Mouse (Mus musculus) ES-CJ7 (cell line): ENCODE data around the gene Ric1.
A peak's percentile ranks its signal among the peaks of the same experiment; 100 is the strongest.
"Not testable (repeated sequence)": the region's sequence is repeated elsewhere in the genome, so short reads cannot be mapped to it uniquely, and the experiment has no call there.

Experiments used
- DNase-seq: peaks from one replicate; pipeline ENCODE4 v3.0.0; 2011; ENCODE audit warnings: low read depth, low spot score

The Ric1 gene

GRCm38 (mm10) chr19:29526837-29527236 lies 4.8 kb downstream of the Ric1 start:
- DNase-seq, result no peak

DNA sequence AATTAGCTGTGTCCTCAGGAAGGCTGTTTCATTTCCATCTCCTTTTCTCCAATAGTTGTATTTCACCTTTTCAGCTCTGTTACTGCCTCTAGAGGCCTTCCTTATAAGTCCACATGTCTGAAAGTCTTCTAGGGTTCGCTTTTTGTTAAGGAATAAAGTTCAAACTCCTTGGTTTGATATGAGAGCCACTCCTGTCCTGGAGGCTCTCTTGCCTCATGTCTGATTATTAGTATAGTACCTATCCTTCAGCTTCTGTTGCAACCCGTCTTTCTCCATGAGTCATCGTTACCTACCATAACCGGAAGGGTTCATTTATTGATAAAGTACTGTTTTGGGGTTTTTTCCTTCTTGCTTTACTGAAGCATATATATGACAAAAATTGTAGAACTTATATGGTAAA lies 5.2 kb downstream of the Ric1 start:
- DNase-seq, result no peak

GRCm38 (mm10) chr19:29528568-29528967 lies 6.5 kb downstream of the Ric1 start:
- no peak for DNase-seq

DNA sequence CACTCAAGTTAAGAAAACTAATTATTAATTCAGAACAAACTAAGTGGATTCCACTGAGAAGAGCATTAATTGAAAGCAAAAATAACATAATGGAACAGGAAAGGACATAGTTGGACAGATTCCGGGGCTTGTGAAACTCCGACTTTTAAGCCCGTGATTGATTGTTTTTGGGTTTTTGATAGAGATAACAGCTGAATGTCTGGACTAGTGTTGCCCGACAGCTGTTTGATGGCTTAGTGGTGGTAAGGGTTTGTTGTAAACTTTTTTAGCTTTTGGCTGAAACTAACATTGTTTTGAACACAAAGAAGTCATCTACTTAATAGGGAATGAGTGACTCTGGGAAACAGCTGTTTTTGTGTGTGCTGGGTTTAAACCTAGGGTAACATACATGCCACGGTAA lies 11.9 kb downstream of the Ric1 start:
- no peak for DNase-seq

DNA sequence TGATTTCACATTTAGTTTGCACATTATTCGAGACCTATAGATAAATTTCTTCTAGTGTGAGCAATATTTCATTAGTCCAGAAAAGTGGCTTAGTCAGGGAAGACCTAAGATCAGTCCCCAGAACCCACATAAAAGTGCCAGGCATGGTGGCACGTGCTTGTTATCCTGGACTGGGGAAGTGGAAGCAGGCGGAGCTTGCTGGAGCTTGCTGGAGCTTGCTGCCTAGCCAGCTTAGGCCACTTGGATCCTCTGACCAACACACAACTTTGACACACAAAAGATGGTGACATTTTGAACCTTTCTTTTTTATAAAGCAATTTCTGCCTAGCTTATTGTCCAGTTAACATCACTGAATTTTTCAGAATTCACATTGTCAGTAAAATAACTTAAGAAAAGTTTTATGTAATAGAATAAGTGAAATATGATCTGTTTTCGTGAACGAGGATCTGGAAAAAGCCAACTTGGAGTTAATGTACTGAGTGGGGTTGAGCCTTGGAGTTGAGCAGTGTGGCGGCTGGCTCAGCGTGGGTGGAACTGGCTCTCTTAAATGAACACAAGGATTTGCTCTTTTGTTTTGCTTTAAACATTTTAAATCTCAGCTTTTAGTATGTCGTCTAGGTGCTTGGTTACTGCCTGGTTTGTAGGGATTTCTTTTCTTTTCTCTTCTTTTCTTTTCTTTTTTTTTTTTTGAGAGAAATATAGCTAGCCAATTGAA lies 20.3 kb downstream of the Ric1 start:
- DNase-seq, result no peak

DNA sequence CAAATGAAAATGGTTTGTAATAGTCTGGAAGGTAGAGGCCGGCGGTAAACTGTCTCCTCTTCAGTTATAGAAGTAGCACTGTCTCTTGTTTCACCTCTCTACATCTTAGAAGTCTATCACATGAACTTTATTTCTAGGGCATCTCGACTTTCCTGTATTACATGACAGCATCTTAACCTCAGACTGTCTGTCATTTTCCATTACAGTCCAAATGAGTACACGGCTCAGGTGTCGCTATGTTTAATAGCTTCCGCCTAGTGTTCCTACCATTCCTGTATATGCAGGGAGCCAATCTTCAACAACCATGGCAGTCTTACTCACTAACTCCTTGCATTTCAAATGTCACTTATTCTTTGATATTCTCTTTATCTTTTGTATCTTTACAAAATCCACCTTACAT lies 21.9 kb downstream of the Ric1 start:
- no peak for DNase-seq

- DNase-seq, result no peak
Measured at GRCm38 (mm10) chr19:29550618-29551017, 28.5 kb downstream of the Ric1 start.

GRCm38 (mm10) chr19:29551128-29551527 lies 29.0 kb downstream of the Ric1 start:
- no peak for DNase-seq

- not testable (repeated sequence) for DNase-seq
Measured at GRCm38 (mm10) chr19:29551980-29552379, 29.9 kb downstream of the Ric1 start.

- DNase-seq, result not testable (repeated sequence)
Measured at GRCm38 (mm10) chr19:29557171-29557845, 35.2 kb downstream of the Ric1 start.

- no peak for DNase-seq
Measured at GRCm38 (mm10) chr19:29562166-29562565, 40.1 kb downstream of the Ric1 start.

- DNase-seq, result no peak
Measured at GRCm38 (mm10) chr19:29562603-29563002, 40.5 kb downstream of the Ric1 start.

DNA sequence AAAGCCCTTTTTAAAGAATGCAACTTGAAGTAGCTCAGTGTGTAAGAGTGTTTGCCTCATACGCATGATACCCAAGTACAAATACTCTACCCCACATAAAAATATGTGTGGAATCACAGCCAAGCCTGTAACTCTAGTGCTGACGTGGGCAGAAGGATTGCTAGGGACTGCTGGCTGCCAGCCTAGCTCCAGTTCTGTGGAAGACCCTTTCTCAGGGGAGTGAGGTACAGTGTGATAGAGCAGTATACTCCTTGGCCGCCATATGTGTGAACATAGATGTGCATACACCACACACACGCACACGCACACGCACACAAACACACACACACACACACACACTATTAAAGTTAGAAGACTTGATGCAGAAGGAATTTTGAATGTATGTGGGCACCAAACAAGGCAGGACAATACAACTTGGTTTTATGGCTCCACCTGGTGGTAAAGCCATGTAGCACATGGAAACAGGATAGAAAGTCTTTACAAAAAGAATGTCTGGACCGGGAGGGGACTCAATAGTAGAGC lies 41.2 kb downstream of the Ric1 start:
- peak; percentile 51 for DNase-seq

GRCm38 (mm10) chr19:29566512-29566911 lies 44.4 kb downstream of the Ric1 start:
- DNase-seq, result no peak

DNA sequence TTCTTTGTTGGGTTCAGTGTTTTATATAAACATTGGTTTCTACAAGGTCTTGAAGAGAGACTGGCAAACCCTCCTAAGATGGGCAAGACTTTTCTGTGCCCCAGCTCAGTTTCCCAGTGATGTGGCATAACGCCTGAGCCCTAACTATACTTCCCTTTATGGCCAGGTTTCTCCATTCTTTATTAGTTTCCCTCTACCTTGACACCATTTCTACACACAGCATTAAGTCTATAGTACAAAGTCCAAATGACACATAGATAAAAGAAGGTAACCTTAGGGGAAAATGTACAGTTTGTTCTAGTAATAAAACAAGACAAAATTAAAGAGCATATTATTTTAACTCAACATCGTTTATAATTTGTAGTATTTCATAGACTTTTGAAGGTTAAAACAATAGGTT lies 60.4 kb downstream of the Ric1 start:
- no peak for DNase-seq

DNA sequence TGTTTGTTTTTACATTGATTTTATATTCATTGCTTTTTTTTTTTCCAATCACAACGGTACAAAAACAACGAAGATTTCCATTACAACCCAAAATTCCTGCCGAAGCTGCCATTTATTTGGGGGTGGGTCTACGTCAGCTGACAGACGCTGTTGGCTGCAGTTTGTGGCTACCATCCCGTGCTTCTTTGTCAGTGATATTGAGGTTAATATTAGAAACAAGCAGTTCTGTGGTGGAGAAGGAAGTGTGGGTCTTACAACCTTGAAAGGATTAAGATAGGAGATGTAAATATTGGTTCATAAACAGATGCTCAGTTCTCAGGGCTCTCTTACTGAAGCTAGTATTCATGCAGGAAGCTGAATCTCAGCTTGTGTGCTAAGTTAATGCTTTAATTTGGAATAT lies 61.7 kb downstream of the Ric1 start:
- DNase-seq, result no peak

DNA sequence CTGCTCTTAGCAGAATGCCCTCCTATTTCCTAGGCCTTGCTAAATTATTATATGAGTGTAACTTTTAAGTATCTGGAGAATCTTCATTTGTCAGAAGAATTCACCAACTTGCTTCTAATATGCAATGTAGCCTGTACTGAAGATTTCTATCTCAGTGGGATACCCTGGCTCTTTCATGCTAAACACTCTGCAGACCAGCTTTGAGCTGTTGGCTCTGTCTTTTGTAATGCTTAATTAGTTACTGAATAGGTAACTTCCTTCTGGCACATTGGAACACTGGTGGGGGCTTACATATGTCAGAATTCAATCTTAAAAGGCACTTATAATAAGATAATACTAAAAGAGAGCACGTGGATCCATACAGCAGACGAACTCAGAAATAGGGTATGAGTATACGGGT lies 71.7 kb downstream of the Ric1 start:
- DNase-seq, result peak; percentile 41

GRCm38 (mm10) chr19:29596276-29596675 lies 74.2 kb downstream of the Ric1 start:
- no peak for DNase-seq

- peak; percentile 36 for DNase-seq
Measured at GRCm38 (mm10) chr19:29596985-29597384, 74.9 kb downstream of the Ric1 start.

DNA sequence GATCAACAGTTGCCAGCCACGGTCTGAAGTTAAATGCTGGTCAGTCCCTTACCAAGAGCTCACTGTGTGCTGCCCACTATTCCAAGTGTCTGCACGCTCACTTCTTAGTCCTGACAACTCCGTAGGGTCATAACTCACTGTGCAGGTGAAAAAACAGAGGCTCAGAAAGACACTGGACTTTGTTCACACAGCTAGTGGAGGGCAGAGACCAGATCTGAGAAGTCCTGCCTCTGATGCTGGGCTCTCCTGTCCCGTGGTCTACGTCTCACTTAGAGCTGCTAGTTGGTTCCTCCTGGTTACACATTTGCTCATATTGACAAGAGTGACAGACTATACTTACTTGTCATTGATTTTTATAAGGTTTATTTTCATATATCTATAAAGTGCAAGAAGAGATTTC lies 76.9 kb downstream of the Ric1 start:
- no peak for DNase-seq

- no peak for DNase-seq
Measured at GRCm38 (mm10) chr19:29603548-29604353, 81.7 kb downstream of the Ric1 start.

DNA sequence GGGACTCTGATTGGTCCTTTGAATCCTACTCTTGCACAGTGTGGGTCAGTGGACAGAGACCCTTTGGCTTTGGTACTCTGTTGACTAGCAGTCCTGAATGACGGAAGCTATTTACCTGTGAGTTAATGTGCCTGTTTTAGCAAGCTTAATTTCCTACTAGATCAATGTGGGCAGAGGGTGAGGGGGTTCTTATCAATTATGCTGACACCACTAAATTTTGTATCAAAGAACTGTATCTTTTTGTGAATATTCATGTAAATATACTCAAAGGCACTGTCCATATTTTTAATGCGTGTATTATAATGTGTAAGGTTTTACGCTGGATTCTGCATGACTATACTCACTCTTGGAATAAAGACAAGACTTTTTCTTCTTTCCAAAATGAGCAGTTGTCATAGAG lies 82.6 kb downstream of the Ric1 start:
- no peak for DNase-seq
